Mouse (Mus musculus) CH12.LX (cell line): Measurements from ENCODE around the gene Pkmyt1. TPM values are rescaled to one million over a fixed set of nuclear protein-coding genes. Genes with fewer than 3 reads are reported as not detected.

Experiments used
- DNase-seq: peaks from one replicate; pipeline ENCODE4 v3.0.0-alpha.2; 2013; ENCODE audit errors: extremely low read depth
- H3K27ac ChIP-seq: 2 replicates; pipeline ENCODE4 v1.5.1; 2012; ENCODE audit warnings: low read depth, mild to moderate bottlenecking, control low read depth, moderate library complexity; ENCODE audit not compliant: insufficient read depth
- H3K27me3 ChIP-seq: replicated peaks from 2 replicates; pipeline ENCODE3; 2012; ENCODE audit warnings: inconsistent platforms
- H3K36me3 ChIP-seq, 2 experiments: replicated peaks in 1 of 2; 2 replicates each; pipeline versions ENCODE3 to v1.6.1; 2012; ENCODE audit warnings: inconsistent platforms in 1 of 2, low read length in 1 of 2, mild to moderate bottlenecking in 1 of 2, mixed read lengths in 1 of 2, moderate library complexity in 1 of 2; ENCODE audit not compliant: control insufficient read depth in 1 of 2, insufficient read depth in 1 of 2
- H3K4me1 ChIP-seq, 2 experiments: 2 replicates each; pipeline ENCODE4 v1.6.1; 2012; ENCODE audit warnings: inconsistent platforms in 1 of 2, moderate library complexity in 1 of 2; ENCODE audit not compliant: insufficient read depth in 2 of 2, control insufficient read depth in 1 of 2
- H3K4me2 ChIP-seq: 2 replicates; pipeline ENCODE4 v1.6.1; 2012; ENCODE audit warnings: low read depth, mild to moderate bottlenecking, control low read depth; ENCODE audit not compliant: poor library complexity, insufficient read depth, severe bottlenecking
- H3K4me3 ChIP-seq, 3 experiments: fragments of 150-350 bp in 1 of 3; sonication (generic) in 1 of 3; replicated peaks in 1 of 3; 2 replicates each; pipeline versions ENCODE3 to v1.5.1; 2011 to 2012; ENCODE audit warnings: low read depth in 2 of 3, low read length in 2 of 3, mild to moderate bottlenecking in 2 of 3, moderate library complexity in 2 of 3, control low read depth in 1 of 3, improper control_type of control experiment in 1 of 3, inconsistent platforms in 1 of 3, mixed read lengths in 1 of 3; ENCODE audit not compliant: poor library complexity in 1 of 3
- H3K79me2 ChIP-seq: replicated peaks from 2 replicates; pipeline ENCODE4 v1.6.1; 2012; ENCODE audit warnings: mild to moderate bottlenecking, moderate library complexity; ENCODE audit not compliant: control insufficient read depth, poor library complexity, insufficient read depth, severe bottlenecking; ENCODE audit errors: extremely low read depth
- H3K9ac ChIP-seq: 2 replicates; pipeline ENCODE4 v1.6.1; 2012; ENCODE audit warnings: low read depth, mild to moderate bottlenecking, control low read depth, moderate library complexity; ENCODE audit not compliant: insufficient read depth
- H3K9me3 ChIP-seq: replicated peaks from 2 replicates; pipeline ENCODE3; 2012; ENCODE audit warnings: low read length, inconsistent platforms, mixed read lengths
- BHLHE40 ChIP-seq: IDR thresholded peaks from 2 replicates; pipeline ENCODE4 v1.6.1; 2011; ENCODE audit warnings: mild to moderate bottlenecking, low read depth, low read length, improper control_type of control experiment
- CTCF ChIP-seq, 2 experiments: IDR thresholded peaks in 1 of 2; conservative IDR thresholded peaks in 1 of 2; 2 replicates each; pipeline ENCODE4 v1.5.1; 2011 to 2012; ENCODE audit warnings: low read depth in 2 of 2, low read length in 2 of 2, improper control_type of control experiment in 1 of 2, inconsistent platforms in 1 of 2, mild to moderate bottlenecking in 1 of 2, moderate library complexity in 1 of 2
- EP300 ChIP-seq: IDR thresholded peaks from 2 replicates; pipeline ENCODE4 v1.6.1; 2011; ENCODE audit warnings: low read length, improper control_type of control experiment
- IRF4 ChIP-seq: IDR thresholded peaks from 2 replicates; pipeline ENCODE4 v1.6.1; 2014; ENCODE audit warnings: low read depth, mild to moderate bottlenecking, inconsistent platforms, low read length, improper control_type of control experiment
- JUN ChIP-seq: IDR thresholded peaks from 2 replicates; pipeline ENCODE4 v1.6.1; 2011; ENCODE audit warnings: low read depth, mild to moderate bottlenecking, low read length, improper control_type of control experiment, moderate library complexity; ENCODE audit not compliant: insufficient read depth
- JUND ChIP-seq: conservative IDR thresholded peaks from 2 replicates; pipeline ENCODE4 v1.6.1; 2011; ENCODE audit warnings: low read depth, low read length, improper control_type of control experiment
- MAZ ChIP-seq: IDR thresholded peaks from 2 replicates; pipeline ENCODE4 v1.6.1; 2012; ENCODE audit warnings: low read depth, mild to moderate bottlenecking, inconsistent platforms, low read length, improper control_type of control experiment, moderate library complexity
- MYC ChIP-seq: IDR thresholded peaks from 2 replicates; pipeline ENCODE4 v1.6.1; 2011; ENCODE audit warnings: low read depth, mild to moderate bottlenecking, improper control_type of control experiment, low read length
- PAX5 ChIP-seq: IDR thresholded peaks from 2 replicates; pipeline ENCODE4 v1.6.1; 2012; ENCODE audit warnings: low read length, inconsistent platforms, mixed read lengths
- POLR2AphosphoS2 ChIP-seq: IDR thresholded peaks from 2 replicates; pipeline ENCODE4 v1.6.1; 2011; ENCODE audit warnings: low read depth, low read length, improper control_type of control experiment
- RAD21 ChIP-seq: IDR thresholded peaks from 2 replicates; pipeline ENCODE4 v1.6.1; 2011; ENCODE audit warnings: low read depth, mild to moderate bottlenecking, low read length, improper control_type of control experiment, moderate library complexity
- SIN3A ChIP-seq: IDR thresholded peaks from 2 replicates; pipeline ENCODE4 v1.6.1; 2012; ENCODE audit warnings: low read length, improper control_type of control experiment, inconsistent platforms
- SMC3 ChIP-seq: IDR thresholded peaks from 2 replicates; pipeline ENCODE4 v1.6.1; 2011; ENCODE audit warnings: low read depth, low read length, improper control_type of control experiment
- ZKSCAN1 ChIP-seq: IDR thresholded peaks from 2 replicates; pipeline ENCODE4 v1.6.1; 2012; ENCODE audit warnings: low read depth, inconsistent platforms, low read length, improper control_type of control experiment, borderline replicate concordance
- dilution Hi-C: fragments of 300-500 bp; cut with MboI; formaldehyde crosslinking; loops from 2 replicates; pipeline ENCODE4 v1.14.3; 2020; ENCODE audit warnings: low sequenced_read_pairs; ENCODE audit not compliant: extremely low pct_unique_long_range_greater_than_20kb, extremely low pct_ligation_motif_present
- in situ Hi-C: fragments of 300-500 bp; cut with MboI; formaldehyde crosslinking; loops from 3 replicates; pipeline ENCODE4 v1.14.3; 2019; ENCODE audit warnings: low sequenced_read_pairs, low pct_ligation_motif_present, low pct_unique_long_range_greater_than_20kb, mixed read lengths
- polyA plus RNA-seq: library from polyadenylated mRNA; unstranded; fragments of >175 nt; gene quantifications from 2 replicates; pipeline ENCODE4 v1.2.1, GENCODE M21; 2012; ENCODE audit warnings: low read depth; ENCODE audit not compliant: insufficient read length
- total RNA-seq, 2 experiments: library from RNA; depleted of rRNA; stranded (reverse); fragments of 300-350 nt in 1 of 2; fragments of >200 nt in 1 of 2; gene quantifications; 2 replicates each; pipeline ENCODE4 v1.2.3; 2012 to 2014

The Pkmyt1 gene
- total and polyA plus RNA-seq, 3 experiments, result 12.6 to 37.0 (median 25.4) TPM

DNA sequence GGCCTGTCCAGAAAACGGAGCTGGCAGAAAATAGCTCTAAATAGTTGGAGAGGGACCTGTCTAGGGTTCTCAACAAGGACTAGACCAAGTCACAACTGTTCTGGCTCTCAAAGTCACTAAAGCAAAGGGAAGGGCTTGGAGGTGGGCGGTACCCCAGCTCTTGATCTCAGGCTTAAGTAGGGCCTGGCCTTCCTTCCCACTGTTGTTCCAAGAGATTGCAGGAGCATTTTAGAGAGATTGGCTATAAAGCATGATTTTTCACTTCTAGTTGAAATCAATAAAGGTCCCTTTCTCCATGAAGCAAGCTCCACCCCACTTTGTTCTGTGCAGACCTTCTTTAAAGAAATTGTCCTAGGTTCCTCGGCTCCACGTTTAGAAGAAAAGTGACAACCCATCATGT lies 659 bp upstream of the Pkmyt1 start:
- no peaks in the 10 kb centered on the region; the same call in 1 of the 2 replicates for H3K79me2 ChIP-seq
- TF ChIP-seq EP300 (no peak), SIN3A (0 out of 2 replicates have a peak, but pooled peaks have one; percentile 7), MYC (0 out of 2 replicates have a peak, but pooled peaks have one; percentile 3), JUN (no peak), POLR2AphosphoS2 (no peak)
- H3K9ac ChIP-seq, result peak overlapping the region; percentile 75
- peak overlapping the region; percentile 73 for H3K4me2 ChIP-seq
- peaks cover 0 to 2% of the 10 kb centered on the region in 2 experiments for H3K36me3 ChIP-seq
- in situ Hi-C loops, result loop anchor here (10.0 kb wide), 1 partner anchor 51 kb away; the partner anchor contains the start of genes Cldn6, Hcfc1r1, Thoc6 and Tnfrsf12a
- no peak for DNase-seq
- H3K9me3 ChIP-seq, result no peaks in the 10 kb centered on the region
- peak overlapping the region; percentile 50 to 84 (median 61) for H3K4me3 ChIP-seq
- dilution Hi-C loops, result no loop called here
- peak overlapping the region; percentile 33; the same call in 1 of the 2 replicates for H3K27ac ChIP-seq
- peaks cover 19% of the 10 kb centered on the region for H3K27me3 ChIP-seq
- H3K4me1 ChIP-seq, result peaks cover 4 to 28% of the 10 kb centered on the region in 2 experiments

GRCm38 (mm10) chr17:23726758-23727142 lies 614 bp downstream of the Pkmyt1 start:
- peak overlapping the region; percentile 63 for H3K9ac ChIP-seq
- peaks cover 7% of the 10 kb centered on the region for H3K27me3 ChIP-seq
- dilution Hi-C loops, result no loop called here
- H3K36me3 ChIP-seq, result peaks cover 0 to 6% of the 10 kb centered on the region in 2 experiments
- H3K9me3 ChIP-seq, result no peaks in the 10 kb centered on the region
- peaks cover 4 to 28% of the 10 kb centered on the region in 2 experiments for H3K4me1 ChIP-seq
- in situ Hi-C loops, result loop anchor here (10.0 kb wide), 1 partner anchor 52 kb away; the partner anchor contains the start of genes Cldn6, Hcfc1r1, Thoc6 and Tnfrsf12a
- DNase-seq, result peak; percentile 65
- peak; percentile 44; the same call in 1 of the 2 replicates for TF ChIP-seq BHLHE40
- TF ChIP-seq CTCF (conservative IDR thresholded peaks at IDR 0.05 in 1 of 2, IDR thresholded peaks at IDR 0.05 in 1 of 2; ENCODE audit: low read depth in 2 of 2, low read length in 2 of 2), result peak in 1 of 2 experiments; percentile 30; a peak in 1 of 4 replicates
- TF ChIP-seq ZKSCAN1, result no peak
- peak; percentile 13; the same call in 1 of the 2 replicates for TF ChIP-seq SMC3
- TF ChIP-seq RAD21, result peak; percentile 3
- no peak for TF ChIP-seq JUND
- TF ChIP-seq PAX5, result no peak
- peak; percentile 16; the same call in 1 of the 2 replicates for TF ChIP-seq IRF4
- H3K4me2 ChIP-seq, result peak overlapping the region; percentile 65
- H3K79me2 ChIP-seq, result no peaks in the 10 kb centered on the region; the same call in 1 of the 2 replicates
- peak overlapping the region; percentile 61 to 90 (median 84) for H3K4me3 ChIP-seq
- H3K27ac ChIP-seq, result no peak overlapping the region

- in situ Hi-C loops, result no loop called here
- Histone ChIP-seq H3K4me1 (peaks cover 0 to 11% of the 10 kb centered on the region in 2 experiments; a peak in 3 of 4 replicates), H3K36me3 (peaks cover 22 to 39% of the 10 kb centered on the region in 2 experiments), H3K27me3 (no peaks in the 10 kb centered on the region), H3K9me3 (no peaks in the 10 kb centered on the region), H3K9ac (no peak overlapping the region), H3K27ac (no peak overlapping the region), H3K4me3 (no peak overlapping the region), H3K79me2 (no peaks in the 10 kb centered on the region; the same call in 1 of the 2 replicates), H3K4me2 (no peak overlapping the region)
- DNase-seq, result no peak
- dilution Hi-C loops, result no loop called here
- TF ChIP-seq RAD21, result no peak
- TF ChIP-seq SIN3A, result no peak
- TF ChIP-seq MAZ, result no peak
Observed at GRCm38 (mm10) chr17:23730441-23730840, 4.3 kb downstream of the Pkmyt1 start.
